Mouse (Mus musculus) right cerebral cortex, postnatal 10 days (tissue): ENCODE measurements around the gene Ckap2.

Source experiments
- DNase-seq, 2 experiments: peaks; one replicate each; pipeline ENCODE4 v3.0.0; 2021; ENCODE audit warnings: low spot score in 2 of 2

The Ckap2 gene

DNA sequence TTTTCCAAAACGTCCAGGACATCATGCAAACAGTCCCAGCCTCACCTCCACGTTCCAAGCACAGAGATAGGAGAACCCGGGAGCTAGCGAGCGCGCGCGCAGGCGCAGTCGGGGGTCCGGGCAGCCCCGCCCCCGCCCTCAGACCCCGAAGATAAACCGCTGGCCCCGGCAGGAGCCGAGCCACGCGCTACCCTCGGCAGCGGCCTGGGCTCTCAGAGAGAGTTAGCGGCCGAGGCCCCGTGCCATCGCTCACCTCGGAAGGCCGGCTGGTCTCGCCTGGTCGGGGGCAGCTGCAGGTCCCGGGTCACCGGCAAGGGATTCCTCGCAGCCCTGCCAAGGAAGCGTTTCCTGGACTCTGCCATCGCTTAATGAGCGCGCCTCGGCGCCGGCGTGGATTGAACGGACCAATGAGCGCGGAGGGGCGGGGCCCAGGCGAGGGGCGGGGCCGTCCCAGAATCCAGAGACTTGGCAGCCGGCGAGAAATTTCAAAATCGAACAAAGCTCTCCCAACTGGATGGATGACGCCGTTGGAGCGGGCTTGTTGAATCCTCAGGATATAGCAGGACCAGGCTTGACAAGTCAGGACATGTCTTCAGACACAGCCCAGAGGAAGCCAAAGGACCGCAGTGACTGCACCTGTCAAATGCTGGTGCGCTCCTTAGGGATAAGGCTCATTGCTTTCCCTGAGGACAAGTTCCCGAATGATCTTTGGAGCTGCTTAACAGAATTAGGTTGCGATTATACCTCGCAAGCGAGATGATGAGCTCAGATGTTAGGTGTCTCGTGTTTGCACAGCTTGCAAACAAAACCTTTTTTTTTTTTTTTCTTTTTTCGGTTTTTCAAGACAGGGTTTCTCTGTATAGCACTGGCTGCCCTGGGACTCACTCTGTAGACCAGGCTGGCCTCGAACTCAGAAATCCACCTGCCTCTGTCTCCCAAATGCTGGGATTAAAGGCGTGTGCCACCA is at the start of gene Ckap2:
Gene Ckap2 (minus strand): TSS at position 389 of the 967 bp plus-strand sequence.
- peak; percentile 92 to 93 for DNase-seq

DNA sequence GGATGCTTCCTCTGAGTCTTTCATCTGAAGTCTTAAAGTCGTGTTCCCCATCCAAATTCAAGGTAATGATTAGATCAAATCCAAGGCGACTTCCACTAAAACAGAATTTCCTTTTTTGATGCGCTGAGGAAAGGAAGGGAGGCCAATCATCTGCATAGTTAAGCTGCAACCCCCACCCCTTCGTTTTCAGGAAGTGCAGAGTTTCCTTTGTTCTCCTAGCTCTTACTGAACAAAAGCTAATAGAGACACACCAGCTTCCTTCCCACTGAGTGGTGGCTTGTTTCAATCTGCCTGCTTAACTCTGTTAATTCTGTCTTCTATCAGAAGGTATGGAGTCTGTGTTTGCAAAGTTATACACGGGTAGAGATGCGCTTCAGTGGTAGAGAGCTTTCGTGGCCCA is 43.0 kb upstream of the Ckap2 start:
- DNase-seq: no peak

DNA sequence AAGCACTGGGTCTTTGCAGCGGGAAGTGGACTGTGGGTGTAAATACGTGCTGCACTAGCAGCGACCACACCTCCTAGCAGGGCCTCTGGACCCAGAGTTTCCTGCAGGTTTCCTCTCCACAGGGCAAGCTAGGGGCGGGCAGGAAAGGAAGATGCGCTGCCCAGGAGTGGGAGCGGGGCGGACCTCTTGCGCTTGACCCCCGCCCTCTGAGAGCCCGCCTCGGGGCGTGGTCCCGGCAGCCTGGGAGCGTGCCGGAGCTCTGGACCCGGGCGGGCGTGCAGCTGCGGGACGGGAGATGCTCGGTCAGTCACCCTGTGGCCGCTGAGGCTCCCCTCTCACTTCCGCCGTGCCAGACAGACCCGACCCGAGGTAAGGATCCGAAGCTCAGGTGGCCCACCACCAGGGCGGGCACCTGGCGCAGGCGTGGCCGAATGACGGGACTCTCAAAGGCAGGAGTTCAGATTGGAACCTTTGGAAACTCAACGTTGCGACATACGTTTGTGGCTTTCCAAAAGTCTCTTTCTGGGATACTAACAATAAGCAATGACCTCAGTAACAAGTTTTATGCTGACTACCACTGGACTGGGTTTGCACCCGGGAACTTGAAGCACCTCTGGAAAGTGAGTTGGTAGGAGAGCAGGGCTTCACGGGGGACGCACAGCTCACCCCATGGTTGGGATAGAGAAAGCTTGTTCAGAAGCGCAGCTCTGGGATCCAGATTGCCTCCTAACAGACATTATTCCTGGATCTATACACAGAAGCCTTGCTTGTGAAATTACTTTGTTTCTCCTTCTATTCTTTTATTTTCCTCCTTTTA is 41.6 kb upstream of the Ckap2 start, which contains the start of gene Thsd1:
Gene Thsd1 (plus strand): TSS at position 253 of the 817 bp plus-strand sequence.
- DNase-seq: no peak

DNA sequence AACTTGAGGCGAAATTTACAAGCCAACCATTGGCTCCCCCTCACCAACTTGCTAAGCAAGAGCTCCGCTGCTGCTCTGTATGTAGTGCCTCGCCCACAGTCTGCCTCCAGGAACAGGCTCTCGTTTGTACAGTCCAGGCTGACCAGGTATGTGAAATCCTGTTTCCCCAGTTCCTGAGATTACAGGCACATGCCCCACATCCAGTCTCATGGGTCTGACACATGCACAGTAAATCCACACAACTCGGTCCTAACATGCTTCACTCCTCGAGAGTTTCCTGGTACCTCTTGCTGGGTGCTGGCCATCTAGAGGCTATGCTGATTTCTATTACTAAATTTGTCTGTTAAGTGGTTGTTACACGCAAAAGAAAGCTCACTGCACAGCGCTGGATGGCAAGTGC is 40.7 kb upstream of the Ckap2 start:
- DNase-seq: no peak

DNA sequence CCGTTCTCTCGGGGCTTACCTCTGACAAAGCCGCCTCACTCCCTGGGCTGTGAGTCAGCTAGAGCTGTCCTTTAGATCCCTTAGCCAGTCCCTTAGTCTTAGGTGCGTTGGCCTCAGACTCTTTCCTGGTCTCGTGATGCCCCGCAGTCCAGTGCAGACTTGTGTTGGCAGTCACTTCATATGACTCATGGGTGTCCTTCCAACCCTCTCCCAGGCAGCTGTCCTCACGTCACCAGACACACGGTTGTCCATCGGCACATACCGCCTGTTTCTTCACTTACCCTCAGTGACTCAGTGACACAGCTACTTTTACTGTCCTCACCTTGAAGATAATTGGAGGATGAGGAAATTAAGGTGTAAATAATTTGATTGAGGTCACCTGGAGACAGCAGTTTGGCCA is 29.2 kb upstream of the Ckap2 start:
- no peak for DNase-seq

DNA sequence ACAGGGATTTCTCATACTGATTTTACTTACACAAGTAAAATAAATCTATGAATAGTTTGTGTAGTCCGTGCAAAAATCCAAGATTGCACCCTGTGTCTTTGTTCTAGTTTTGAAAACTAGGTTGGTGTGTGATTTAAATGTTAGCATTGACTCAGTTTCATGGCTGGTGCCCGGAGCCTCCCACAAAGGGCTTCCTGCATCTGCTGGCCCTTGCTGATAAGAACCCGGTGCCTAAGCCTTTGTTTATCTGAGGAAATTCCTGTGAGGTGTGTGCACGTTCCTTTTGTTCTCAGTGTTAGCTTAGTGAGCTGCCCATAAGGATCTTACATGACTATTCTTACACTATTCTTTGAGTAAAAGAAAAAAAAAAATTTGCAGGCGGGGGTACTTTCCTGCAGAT is 23.4 kb upstream of the Ckap2 start:
- DNase-seq: no peak

DNA sequence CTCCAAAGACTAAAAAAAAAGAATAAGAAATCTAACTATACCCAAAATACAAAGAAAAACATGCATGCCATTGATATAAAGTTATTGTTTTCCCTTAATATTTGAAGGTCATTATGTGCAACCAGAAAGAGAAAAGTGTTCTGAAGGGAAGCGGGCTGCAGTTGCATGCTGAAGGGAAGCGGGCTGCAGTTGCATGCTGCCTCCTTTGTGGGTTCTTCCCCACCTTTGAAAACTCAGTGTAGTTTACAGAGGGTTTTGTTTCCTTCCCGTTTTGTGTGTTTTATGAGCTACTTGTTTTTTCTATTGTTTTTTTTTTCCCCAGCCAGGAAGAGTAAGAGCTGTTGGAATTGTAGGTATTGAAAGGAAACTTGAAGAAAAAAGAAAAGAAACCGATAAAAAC is 21.9 kb upstream of the Ckap2 start:
- no peak for DNase-seq

DNA sequence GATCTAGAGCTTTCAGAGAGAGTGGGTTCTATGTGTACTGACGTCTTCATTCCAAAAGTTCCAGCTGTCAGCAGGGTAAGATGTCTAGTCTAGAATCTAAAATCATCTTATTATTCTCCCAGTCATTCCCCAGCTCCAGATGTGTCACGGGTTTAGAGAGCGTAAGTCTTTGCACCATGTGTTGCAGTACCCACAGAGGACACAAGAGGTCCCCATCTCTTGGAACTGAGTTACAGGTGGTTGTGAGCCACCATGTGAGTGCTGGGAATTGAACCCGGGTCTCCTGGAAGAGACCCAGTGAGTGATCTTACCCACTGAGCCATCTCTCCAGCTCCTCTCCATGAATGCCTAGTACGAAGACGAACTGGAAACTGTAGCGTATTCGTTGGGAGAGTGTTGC is 13.9 kb upstream of the Ckap2 start:
- DNase-seq: no peak

DNA sequence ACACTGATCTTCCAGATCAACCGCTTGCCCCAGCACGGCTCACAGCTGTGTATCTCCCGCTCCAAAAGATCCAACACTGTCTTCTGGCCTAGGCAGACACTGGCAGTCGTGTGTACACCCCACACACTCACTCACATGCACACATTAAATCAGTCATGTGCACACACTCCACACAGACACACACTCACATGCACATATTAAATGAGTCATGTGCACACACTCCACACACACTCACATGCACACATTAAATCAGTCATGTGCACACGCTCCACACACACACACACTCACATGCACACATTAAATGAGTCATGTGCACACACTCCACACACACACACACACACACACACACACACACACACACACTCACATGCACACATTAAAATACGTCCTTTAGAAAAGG is 12.3 kb upstream of the Ckap2 start:
- DNase-seq: no peak

DNA sequence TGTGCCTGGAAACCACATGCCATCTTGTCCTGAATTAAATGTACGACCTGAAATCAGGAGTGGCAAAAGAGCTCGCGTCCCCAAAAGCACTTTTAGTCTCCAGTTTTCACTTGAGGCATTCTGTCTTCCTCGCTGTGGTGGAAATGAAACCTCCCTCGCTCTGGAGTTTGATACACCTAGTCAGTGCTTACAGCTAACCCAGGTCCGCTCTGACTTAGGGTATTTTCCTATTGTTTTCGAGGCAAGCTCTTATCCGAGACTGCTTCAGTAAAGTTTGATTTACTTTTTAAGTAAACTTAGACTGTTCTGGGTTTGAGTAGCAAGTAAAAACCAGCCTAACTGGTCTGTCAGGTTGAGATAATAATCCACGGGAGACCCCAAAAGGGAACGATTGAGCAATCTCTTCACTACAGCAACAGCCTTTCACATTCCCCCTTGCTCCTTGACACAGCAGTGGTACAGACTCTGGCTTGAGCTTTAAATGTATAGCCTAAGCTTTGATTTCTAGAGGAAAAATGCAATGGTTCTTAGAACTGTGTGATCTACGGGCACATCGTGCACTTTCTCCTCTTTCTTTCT is 7.9 kb upstream of the Ckap2 start:
- DNase-seq: no peak

DNA sequence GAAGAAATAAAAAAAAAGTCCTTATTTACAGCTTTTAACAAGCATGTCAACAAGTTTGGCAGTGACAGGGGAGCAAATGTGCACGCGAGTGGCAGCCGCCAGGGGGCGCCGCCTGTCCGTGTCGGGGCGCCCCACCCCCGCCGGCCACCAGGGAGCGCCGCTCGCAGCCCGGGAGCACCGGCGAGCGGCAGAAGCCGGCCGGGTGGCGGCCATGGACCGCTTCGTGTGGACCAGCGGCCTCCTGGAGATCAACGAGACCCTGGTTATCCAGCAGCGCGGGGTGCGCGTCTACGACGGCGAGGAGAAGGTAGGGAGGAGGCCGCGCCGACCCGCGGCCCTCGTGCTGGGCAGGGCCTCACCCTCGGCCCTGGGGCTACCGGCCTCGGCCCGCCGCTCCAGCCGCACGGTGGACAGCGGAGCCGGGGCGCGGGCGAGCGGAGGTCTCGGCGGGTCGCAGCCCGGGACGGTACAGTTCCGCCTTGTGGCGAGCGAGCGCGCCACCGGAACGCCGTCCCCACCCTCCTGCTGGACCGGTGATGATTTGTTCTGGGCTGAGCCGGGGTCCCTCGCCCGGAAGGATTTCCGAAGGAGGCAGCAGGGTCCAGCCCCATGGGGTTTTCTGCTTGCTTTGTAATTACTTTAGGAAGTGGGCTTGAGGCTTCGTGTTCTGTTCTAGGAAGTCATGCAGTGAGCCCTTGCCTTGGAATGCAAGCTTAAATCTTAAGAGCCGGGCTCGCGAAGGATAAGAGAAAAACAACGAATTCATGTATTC is 7.2 kb upstream of the Ckap2 start, which contains the start of gene Vps36:
Gene Vps36 (plus strand): TSS at position 150 of the 772 bp plus-strand sequence.
- DNase-seq: peak; percentile 88 to 89

DNA sequence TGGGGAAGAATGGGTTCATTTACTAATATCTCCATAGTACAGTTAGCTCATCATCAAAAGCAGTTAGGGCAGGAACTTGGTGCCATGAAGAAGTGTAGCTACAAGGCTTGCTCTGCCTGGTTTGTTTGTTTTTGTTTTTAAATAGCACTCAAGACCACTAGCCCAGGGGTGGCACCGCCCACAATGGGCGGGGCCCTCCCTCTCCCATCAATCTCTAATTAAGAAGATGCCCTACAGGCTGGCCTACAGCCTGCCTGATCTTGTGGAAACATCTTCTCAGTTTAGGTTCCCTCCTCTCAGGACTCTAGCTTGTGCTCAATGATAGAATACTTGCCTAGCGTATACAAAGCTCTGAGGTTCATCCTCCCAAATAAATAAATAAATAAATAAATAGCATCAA is 735 bp downstream of the Ckap2 start:
- DNase-seq: no peak

DNA sequence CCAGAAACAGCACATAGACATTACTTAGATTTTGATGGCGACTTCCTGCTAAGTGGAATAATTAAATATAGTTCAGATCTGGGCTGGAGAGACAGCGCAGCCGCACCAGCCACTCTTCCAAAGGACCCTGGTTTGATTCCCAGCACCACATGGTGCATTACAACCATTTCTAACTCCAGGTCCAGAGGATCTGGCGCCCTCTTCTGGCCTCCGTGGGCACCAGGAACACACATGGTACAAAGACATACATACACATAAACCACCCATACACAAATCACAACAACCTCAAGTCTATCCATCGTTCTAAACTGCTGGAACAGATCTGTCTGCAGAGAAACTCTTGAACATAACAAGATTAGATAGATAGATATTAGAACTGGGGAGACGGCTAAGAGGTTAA is 9.7 kb downstream of the Ckap2 start:
- DNase-seq: no peak

DNA sequence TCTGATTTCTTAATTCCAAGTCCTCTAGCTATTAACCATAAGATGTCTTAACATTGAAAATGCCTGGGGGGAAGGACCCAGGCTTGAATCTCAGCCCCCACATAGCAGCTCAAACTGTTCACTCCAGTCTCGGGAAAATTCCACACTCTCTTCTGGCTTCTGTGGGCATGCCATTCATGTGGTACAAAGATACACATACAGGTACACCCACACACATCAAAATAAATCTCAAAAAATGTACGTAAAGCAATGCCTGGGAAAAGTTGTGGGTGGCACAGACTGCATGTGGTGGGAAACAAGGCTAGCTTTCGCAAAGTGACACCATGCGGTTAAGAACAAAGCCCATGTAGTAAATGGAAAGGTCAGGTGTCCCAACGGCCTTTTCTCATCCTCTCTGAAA is 16.5 kb downstream of the Ckap2 start:
- DNase-seq: no peak

DNA sequence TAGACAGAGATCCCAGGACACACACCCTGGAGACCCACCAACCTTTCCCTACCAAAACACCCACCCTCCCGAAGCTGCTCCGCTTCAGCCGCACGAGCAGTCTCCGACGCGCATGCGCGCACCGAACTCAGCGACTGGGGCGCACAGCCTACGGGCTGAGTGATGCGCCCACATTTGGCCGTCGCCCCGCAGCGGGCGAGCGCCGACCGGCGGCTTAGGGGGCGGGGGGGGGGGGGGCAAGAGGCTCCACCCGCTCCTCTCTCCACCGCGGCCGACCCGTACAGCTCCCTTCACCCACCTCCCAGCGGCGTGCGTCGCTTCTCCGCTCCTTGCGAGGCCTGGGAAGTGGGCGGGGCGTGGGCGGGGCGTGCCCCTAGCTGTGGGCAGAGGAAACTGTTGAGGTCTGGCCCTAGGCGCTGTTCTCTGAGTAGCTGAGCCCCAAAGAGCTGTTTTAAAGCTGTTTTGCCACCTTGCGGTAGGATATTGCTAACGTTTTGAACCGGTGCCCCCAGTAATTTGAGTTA is 19.5 kb downstream of the Ckap2 start, which contains the start of gene Nek3:
Gene Nek3 (minus strand): TSS at position 356 of the 524 bp plus-strand sequence.
- peak; percentile 89 to 93 for DNase-seq

DNA sequence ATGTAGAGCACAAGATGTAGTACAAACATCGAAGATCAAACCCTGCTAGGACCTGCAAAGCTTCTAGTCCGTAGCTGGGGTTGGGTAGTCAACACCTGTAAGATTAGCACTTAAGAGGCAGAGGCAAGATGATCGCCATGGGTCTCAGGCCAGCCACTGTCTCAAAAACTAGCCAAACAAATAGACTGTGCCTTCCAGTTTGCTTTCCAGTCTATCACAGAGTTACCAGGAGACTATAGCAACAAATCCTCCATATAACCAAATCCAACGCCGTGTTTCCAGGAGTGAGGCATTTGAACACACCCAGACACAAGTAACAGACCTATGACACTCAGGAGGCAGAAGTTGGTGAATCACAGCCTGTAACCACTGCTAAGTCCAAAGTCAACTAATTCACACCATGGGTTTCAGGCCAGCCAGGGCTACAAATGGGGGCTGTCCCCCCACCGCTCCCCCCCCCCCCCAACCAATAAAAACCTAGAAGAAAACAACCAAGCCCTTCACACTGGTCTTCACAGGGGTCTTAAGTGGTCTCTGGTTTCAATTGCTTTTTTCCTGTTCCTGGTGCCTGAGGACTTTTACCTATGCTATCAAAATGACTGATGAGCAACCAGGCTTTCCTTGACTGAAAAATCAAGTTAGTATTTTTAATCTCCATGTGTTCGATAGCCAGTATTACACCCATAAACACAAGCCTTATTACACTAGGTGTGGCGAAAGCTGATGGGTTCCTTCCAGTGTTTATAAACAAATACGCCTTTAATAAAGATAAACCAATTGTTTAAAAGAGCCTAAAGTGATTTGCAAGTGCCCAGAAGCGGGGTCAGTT is 20.2 kb downstream of the Ckap2 start:
- no peak for DNase-seq

DNA sequence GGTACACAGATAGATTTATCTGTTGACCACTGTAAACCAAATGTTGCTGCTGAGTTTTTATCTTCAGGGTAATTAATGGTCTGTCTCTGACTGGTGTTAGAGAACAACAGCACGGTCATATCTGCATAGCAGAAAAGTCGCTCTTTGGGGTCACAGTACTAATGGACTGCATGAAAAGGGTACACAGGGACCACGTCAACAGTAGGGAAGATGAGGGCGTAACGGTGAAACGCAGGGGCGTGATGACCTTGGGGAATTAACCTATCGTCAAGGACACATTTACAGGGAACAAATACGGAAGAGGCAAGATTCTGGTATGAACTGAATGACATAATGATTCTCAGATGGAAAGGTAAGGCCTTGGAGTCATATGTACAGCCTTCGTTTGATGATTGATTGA is 21.2 kb downstream of the Ckap2 start:
- DNase-seq: no peak

DNA sequence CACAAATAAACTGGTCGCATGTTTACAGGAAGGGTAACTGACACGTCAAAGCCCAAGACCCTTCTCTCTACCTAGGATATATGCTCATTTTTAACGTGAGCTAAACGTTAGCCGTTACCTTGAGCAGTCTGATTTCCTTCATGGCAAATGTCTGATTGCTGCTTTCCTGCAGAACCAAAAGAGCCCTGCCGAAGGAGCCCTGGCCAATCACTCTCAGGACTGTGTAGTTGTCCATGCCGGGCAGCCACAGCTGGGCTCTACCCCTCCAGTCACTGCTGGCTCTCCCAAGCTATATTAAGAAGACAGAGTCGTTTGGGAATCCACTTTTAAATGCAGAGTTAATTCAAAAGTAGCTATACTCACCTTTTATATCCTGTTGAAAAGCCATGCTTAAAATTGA is 23.4 kb downstream of the Ckap2 start:
- no peak for DNase-seq

DNA sequence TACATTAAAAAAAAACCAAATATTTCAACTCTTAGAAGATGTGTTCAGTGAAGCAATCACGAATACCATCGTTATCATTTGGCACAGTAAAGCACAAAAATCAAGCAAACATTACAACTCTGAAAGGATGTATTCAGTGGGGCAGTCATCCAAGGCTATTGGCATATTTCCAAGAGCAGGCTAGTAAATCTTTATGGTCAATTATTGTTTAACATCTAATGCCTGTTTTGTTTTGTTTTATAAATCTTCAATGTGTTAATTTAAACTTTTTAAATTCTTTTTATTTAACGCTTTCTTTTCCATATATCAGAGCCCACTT is 35.3 kb downstream of the Ckap2 start:
- DNase-seq: no peak

DNA sequence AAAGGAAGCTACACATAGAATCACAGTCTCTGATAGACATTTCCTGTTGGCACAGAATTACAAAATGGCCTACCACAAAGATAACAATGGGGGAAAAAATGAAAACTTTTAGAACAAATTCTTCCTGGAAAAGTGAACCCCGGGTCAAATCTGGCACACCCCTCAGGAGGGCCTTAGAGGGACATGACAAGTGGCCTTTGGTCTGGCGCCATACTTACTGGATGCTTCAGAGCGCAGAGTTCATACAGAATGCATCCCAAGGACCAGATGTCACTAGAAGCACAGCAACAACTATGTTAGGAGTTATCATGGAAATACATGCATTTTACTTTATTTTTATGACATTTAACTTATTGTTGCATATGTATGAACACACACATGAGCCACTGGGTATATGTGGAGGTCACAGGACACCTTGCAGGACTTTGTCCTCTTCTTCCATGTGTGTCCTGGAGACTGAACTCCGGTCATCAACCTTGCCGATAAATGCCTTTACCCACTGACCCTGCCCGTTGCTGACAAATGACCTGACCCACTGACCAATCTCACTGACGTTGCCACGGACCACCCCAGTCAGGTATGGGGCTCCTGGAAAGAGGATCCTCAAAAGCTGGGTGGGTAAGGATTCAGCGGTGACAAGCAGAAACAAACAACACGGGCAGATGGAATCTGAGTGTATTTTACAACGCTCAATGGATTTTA is 35.8 kb downstream of the Ckap2 start:
- no peak for DNase-seq
